Mouse (Mus musculus): ENCODE results near the gene Cyfip2.

GRCm38 (mm10) chr11:46225345-46225744 lies 87.3 kb downstream of the Cyfip2 start:
- TF ChIP-seq CTCF (IDR thresholded peaks at IDR 0.05), result no peak
- TF ChIP-seq EP300 (IDR thresholded peaks at IDR 0.05; ENCODE audit: insufficient read depth, low read depth, low read length), result no peak

Measured in heart, adult 2 months (tissue).